Mouse (Mus musculus) heart, embryonic 11.5 days (tissue): ENCODE data around the gene Mycbp. TPM values are rescaled to one million over a fixed set of nuclear protein-coding genes. Genes with fewer than 3 reads are reported as not detected.

Experiments
- ATAC-seq: fragments of 200-750 bp; cut with Nextera tagmentation; replicated peaks from 2 replicates; pipeline ENCODE4 v1.8.0; 2017; ENCODE audit warnings: moderate library complexity; ENCODE audit not compliant: insufficient number of reproducible peaks, low FRiP score, low TSS enrichment
- H3K27ac ChIP-seq: fragments of 300-500 bp; sonication (generic); 2 replicates; pipeline ENCODE4 v1.5.1; 2014; ENCODE audit warnings: mild to moderate bottlenecking, low read depth, low read length
- H3K27me3 ChIP-seq: fragments of 300-500 bp; sonication (generic); 2 replicates; pipeline ENCODE4 v1.6.1; 2014; ENCODE audit warnings: mild to moderate bottlenecking, low read length, mixed read lengths; ENCODE audit not compliant: control insufficient read depth, insufficient read depth
- H3K36me3 ChIP-seq: fragments of 300-500 bp; sonication (generic); 2 replicates; pipeline ENCODE4 v1.6.1; 2014; ENCODE audit warnings: mild to moderate bottlenecking, low read length, moderate library complexity, mixed read lengths; ENCODE audit not compliant: control insufficient read depth, insufficient read depth
- H3K4me1 ChIP-seq: fragments of 300-500 bp; sonication (generic); 2 replicates; pipeline ENCODE4 v1.6.1; 2014; ENCODE audit warnings: low read length; ENCODE audit not compliant: control insufficient read depth, insufficient read depth
- H3K4me2 ChIP-seq: fragments of 300-500 bp; sonication (generic); 2 replicates; pipeline ENCODE4 v1.6.1; 2014; ENCODE audit warnings: mild to moderate bottlenecking, moderate library complexity
- H3K4me3 ChIP-seq: fragments of 300-500 bp; sonication (generic); 2 replicates; pipeline ENCODE4 v1.5.1; 2014; ENCODE audit warnings: low read depth, low read length
- H3K9ac ChIP-seq: fragments of 300-500 bp; sonication (generic); 2 replicates; pipeline ENCODE4 v1.6.1; 2014; ENCODE audit warnings: mild to moderate bottlenecking, low read depth, low read length, moderate library complexity
- H3K9me3 ChIP-seq: fragments of 300-500 bp; sonication (generic); replicated peaks from 2 replicates; pipeline ENCODE4 v1.6.1; 2016; ENCODE audit warnings: low read length; ENCODE audit not compliant: control insufficient read depth
- WGBS: fragments of 180-500 bp; shearing (Covaris S2); extraction: QIAGEN DNeasy Blood & Tissue Kit; methylation state at CpG from one replicate; pipeline ENCODE4 v1.1.7; 2014; ENCODE audit not compliant: insufficient replicate concordance; 5-methylcytosine and 5-hydroxymethylcytosine counted together
- polyA plus RNA-seq: library from polyadenylated mRNA; unstranded; fragments of >200 nt; fragmentation: Nextera tagmentation; extraction: Ambion mirVana; gene quantifications from 2 replicates; pipeline ENCODE4 v1.2.1, GENCODE M21; 2014

Mycbp gene
- polyA plus RNA-seq, 1 experiment from 2014 or later: 72.3 TPM

- 66% methylated on average over 10 of the region's 10 CpGs for WGBS
- Histone ChIP-seq H3K4me2 (no peak overlapping the region), H3K4me3 (no peak overlapping the region), H3K27ac (no peak overlapping the region), H3K27me3 (peaks cover 5% of the 10 kb centered on the region; the same call in 1 of the 2 replicates), H3K36me3 (no peaks in the 10 kb centered on the region), H3K4me1 (no peaks in the 10 kb centered on the region; the same call in 1 of the 2 replicates), H3K9ac (no peak overlapping the region), H3K9me3 (no peaks in the 10 kb centered on the region)
- ATAC-seq: no peak
Observed at GRCm38 (mm10) chr4:123949649-123950048, 45.0 kb downstream of the Mycbp start.

DNA sequence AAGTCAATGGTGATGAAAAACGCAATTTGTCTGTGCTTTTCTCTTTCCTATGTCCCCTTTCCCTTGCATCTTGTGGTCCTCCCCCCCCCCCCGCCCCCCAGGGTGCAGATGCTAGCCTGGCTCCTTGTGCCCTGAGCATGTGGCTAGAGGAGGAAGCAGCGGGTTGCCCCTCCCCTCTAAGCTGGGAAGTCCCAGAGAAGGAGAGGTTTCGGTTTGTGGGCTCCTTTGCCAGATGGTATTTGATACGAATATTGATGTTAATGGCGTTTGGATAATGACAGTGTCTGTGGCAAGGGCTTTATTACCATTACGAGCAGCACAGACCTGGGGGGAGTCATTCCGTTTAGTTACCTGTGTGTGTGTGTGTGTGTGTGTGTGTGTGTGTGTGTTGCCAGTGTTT, 47.4 kb downstream of the Mycbp start:
- Histone ChIP-seq H3K4me2 (no peak overlapping the region), H3K4me1 (no peaks in the 10 kb centered on the region), H3K36me3 (no peaks in the 10 kb centered on the region), H3K9me3 (no peaks in the 10 kb centered on the region), H3K27me3 (peaks cover 13% of the 10 kb centered on the region), H3K27ac (no peak overlapping the region), H3K9ac (no peak overlapping the region), H3K4me3 (no peak overlapping the region)
- no peak for ATAC-seq
- 52% methylated on average over 7 of the region's 8 CpGs for WGBS

DNA sequence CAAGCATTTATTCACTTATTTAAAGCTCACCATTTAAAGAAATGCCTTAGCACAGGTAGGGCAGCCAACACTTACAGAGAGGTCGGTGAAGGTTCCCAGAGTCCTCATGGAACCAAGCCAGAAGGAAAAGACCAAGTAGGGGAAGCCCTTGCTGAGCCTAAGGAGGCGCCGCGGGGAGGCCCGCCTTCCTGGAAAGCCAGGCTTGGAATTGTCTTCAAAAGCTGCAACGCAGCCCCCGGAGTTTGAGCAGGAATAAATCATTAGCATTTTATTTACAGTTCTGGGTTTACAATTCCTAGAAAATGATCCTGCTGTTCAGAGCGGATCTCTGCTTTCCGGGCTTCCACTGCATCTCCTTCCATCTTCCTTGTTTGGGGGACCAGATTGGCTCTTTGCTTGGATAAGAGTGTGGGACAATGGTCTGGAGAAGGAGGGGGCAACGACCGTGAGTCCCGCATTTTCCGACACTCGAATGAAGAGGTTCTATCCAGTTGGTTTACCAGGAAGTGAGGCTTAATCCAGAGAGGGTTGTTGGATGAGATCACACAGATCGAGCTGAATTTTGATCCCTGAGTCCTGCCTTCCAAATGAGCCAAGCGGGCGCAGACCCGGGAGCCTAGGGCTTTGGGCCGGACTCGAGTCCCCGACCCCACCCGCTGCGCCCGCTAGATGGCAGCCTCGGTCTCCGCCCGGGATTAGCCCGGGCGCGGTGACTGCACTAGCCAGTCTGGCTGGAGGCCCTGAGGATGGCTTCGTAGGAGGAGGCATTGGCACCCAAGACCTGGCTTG, 52.3 kb downstream of the Mycbp start:
- peak overlapping the region; percentile 61 for H3K4me2 ChIP-seq
- 0 out of 2 replicates have a peak overlapping the region, but pooled peaks have one; percentile 43 for H3K9ac ChIP-seq
- peak overlapping the region; percentile 21 for H3K4me3 ChIP-seq
- no peak overlapping the region for H3K27ac ChIP-seq
- WGBS: 5% methylated on average over 31 of the region's 31 CpGs
- H3K27me3 ChIP-seq: peaks cover 10% of the 10 kb centered on the region
- H3K4me1 ChIP-seq: peaks cover 7% of the 10 kb centered on the region; the same call in 1 of the 2 replicates
- no peaks in the 10 kb centered on the region for H3K9me3 ChIP-seq
- ATAC-seq: peak; percentile 78
- H3K36me3 ChIP-seq: no peaks in the 10 kb centered on the region

DNA sequence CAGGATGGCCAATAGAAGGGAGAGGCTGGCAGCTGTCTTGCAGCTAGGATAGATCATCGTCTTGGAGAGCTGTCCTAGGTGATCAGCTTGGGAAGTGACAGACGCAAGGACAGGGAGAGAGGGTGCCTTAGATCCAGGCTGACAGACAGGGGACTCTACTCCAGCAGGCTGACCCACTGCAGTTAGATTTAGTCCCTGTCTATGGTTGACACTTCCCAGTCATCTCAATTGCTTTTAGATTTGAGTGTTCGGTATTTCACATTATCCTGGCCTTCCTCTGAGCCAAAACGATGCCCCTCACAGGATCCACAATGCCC, 52.8 kb downstream of the Mycbp start:
- no peak overlapping the region for H3K27ac ChIP-seq
- ATAC-seq: peak; percentile 8; the same call in 1 of the 2 replicates
- H3K4me2 ChIP-seq: peak overlapping the region; percentile 61
- no peaks in the 10 kb centered on the region for H3K9me3 ChIP-seq
- H3K9ac ChIP-seq: no peak overlapping the region
- H3K4me1 ChIP-seq: peaks cover 7% of the 10 kb centered on the region; the same call in 1 of the 2 replicates
- 55% methylated on average over 4 of the region's 4 CpGs for WGBS
- H3K4me3 ChIP-seq: no peak overlapping the region
- H3K27me3 ChIP-seq: peaks cover 10% of the 10 kb centered on the region
- no peaks in the 10 kb centered on the region for H3K36me3 ChIP-seq

DNA sequence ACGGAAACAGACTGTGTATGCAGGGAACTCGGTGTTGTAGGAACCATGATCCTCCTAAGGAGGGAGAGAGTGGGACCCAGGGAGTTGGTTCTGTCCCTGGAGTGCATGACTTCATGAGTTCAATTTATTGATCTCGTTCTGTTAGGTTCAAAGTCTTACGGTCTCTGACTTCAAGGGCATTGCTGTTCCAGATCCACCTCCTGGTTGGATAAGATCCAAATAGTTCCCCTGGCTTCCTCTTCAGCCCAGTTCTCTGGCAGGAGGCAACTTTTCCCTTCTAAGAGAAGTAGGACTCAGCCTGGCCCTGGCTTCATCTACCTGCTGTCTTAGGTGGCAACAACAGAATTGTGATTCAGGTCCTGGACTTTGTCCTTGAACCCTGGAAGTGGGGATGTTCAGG, 53.3 kb downstream of the Mycbp start:
- Histone ChIP-seq H3K9ac (no peak overlapping the region), H3K36me3 (no peaks in the 10 kb centered on the region), H3K4me1 (peaks cover 7% of the 10 kb centered on the region; the same call in 1 of the 2 replicates), H3K9me3 (no peaks in the 10 kb centered on the region), H3K4me2 (no peak overlapping the region), H3K27me3 (peaks cover 10% of the 10 kb centered on the region), H3K27ac (no peak overlapping the region), H3K4me3 (no peak overlapping the region)
- no peak for ATAC-seq
- WGBS: 56% methylated on average over 4 of the region's 4 CpGs

DNA sequence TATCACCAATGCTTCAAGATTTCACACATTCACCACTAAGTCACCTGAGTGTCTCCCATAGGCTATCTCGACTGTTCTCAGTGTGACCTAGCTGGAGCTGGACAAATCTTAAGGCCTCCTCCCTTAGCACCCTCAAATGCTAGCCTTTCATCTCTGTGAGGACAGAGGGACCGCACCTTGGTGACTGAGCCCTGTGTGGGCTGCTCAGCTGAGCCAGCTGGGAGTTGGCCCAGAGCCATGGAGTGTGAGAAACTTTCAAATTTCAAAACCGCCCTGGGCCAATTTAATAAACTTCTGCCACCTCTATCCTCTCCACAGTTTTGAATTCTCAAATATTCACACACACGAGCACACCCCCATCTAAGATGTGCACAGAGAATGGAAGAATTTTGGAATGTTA, 56.3 kb downstream of the Mycbp start:
- Histone ChIP-seq H3K4me1 (peaks cover 7% of the 10 kb centered on the region; the same call in 1 of the 2 replicates), H3K9me3 (no peaks in the 10 kb centered on the region), H3K9ac (no peak overlapping the region), H3K27ac (no peak overlapping the region), H3K36me3 (no peaks in the 10 kb centered on the region), H3K4me3 (no peak overlapping the region), H3K4me2 (peak overlapping the region; percentile 37), H3K27me3 (peaks cover 10% of the 10 kb centered on the region)
- 55% methylated on average over 4 of the region's 4 CpGs for WGBS
- ATAC-seq: no peak

Other genes with a start within 250 kb of the Mycbp start
- 68.5 and 108 TPM in 2 replicates for gene Macf1, start 220.5 kb upstream of the Mycbp start, polyA plus RNA-seq
- 490 and 495 TPM in 2 replicates for gene Ndufs5, start 186.6 kb upstream of the Mycbp start, polyA plus RNA-seq
- gene Akirin1, start 154.5 kb upstream of the Mycbp start, polyA plus RNA-seq: 65.8 and 66.8 TPM in 2 replicates
- gene Rhbdl2, start 117.0 kb upstream of the Mycbp start, polyA plus RNA-seq: 1.9 and 2.1 TPM in 2 replicates
- gene 4933427I04Rik, start 45.2 kb upstream of the Mycbp start, polyA plus RNA-seq: not detected in 2 replicates
- 37.5 and 39.0 TPM in 2 replicates for gene Rragc, start 12.6 kb downstream of the Mycbp start, polyA plus RNA-seq
- gene 4930535I16Rik, start 13.2 kb downstream of the Mycbp start, polyA plus RNA-seq: not detected in 2 replicates